Mouse (Mus musculus) liver, embryonic 13.5 days (tissue): Measurements from ENCODE around the gene Hspa4. TPM values are rescaled to one million over a fixed set of nuclear protein-coding genes. Genes with fewer than 3 reads are reported as not detected.

Experiments used
- ATAC-seq: fragments of 200-750 bp; cut with Nextera tagmentation; 2 replicates; pipeline ENCODE4 v1.8.0; 2017; ENCODE audit warnings: low read depth, mild to moderate bottlenecking, moderate number of reproducible peaks, moderate library complexity
- DNase-seq: peaks from one replicate; pipeline ENCODE4 v3.0.0; 2022
- H3K27ac ChIP-seq: fragments of 300-500 bp; sonication (generic); 2 replicates; pipeline ENCODE4 v1.5.1; 2015; ENCODE audit warnings: moderate library complexity, mild to moderate bottlenecking, inconsistent platforms
- H3K27me3 ChIP-seq: fragments of 300-500 bp; sonication (generic); 2 replicates; pipeline ENCODE4 v1.6.1; 2015; ENCODE audit warnings: mild to moderate bottlenecking, inconsistent platforms
- H3K36me3 ChIP-seq: fragments of 300-500 bp; sonication (generic); 2 replicates; pipeline ENCODE4 v1.6.1; 2015; ENCODE audit warnings: mild to moderate bottlenecking, inconsistent platforms
- H3K4me1 ChIP-seq: fragments of 300-500 bp; sonication (generic); replicated peaks from 2 replicates; pipeline ENCODE4 v1.6.1; 2015; ENCODE audit warnings: inconsistent platforms
- H3K4me2 ChIP-seq: fragments of 300-500 bp; sonication (generic); 2 replicates; pipeline ENCODE4 v1.6.1; 2015; ENCODE audit warnings: inconsistent platforms, mild to moderate bottlenecking, moderate library complexity
- H3K4me3 ChIP-seq: fragments of 300-500 bp; sonication (generic); replicated peaks from 2 replicates; pipeline ENCODE4 v1.5.1; 2015; ENCODE audit warnings: mild to moderate bottlenecking, inconsistent platforms
- H3K9ac ChIP-seq: fragments of 300-500 bp; sonication (generic); 2 replicates; pipeline ENCODE4 v1.6.1; 2015; ENCODE audit warnings: mild to moderate bottlenecking, inconsistent platforms
- H3K9me3 ChIP-seq: fragments of 300-500 bp; sonication (generic); replicated peaks from 2 replicates; pipeline ENCODE4 v1.6.1; 2016; ENCODE audit warnings: inconsistent platforms
- WGBS: fragments of 180-500 bp; shearing (Covaris S2); methylation state at CpG from one replicate; pipeline ENCODE4 v1.1.7; 2015; ENCODE audit not compliant: insufficient replicate concordance; 5-methylcytosine and 5-hydroxymethylcytosine counted together
- polyA plus RNA-seq: library from polyadenylated mRNA; unstranded; fragments of >200 nt; fragmentation: Nextera tagmentation; extraction: Ambion mirVana; gene quantifications from 2 replicates; pipeline ENCODE4 v1.2.1, GENCODE M21; 2015

Gene Hspa4
- polyA plus RNA-seq, 1 experiment from 2014 or later, result 67.8 TPM

GRCm38 (mm10) chr11:53252186-53253119, 47.8 kb downstream of the Hspa4 start:
- Histone ChIP-seq H3K27me3 (no peaks in the 10 kb centered on the region), H3K4me2 (no peak overlapping the region), H3K9me3 (no peaks in the 10 kb centered on the region), H3K9ac (no peak overlapping the region), H3K36me3 (no peaks in the 10 kb centered on the region), H3K4me1 (no peaks in the 10 kb centered on the region; the same call in 1 of the 2 replicates), H3K4me3 (no peak overlapping the region), H3K27ac (no peak overlapping the region)
- ATAC-seq (no peak), DNase-seq (no peak)
- 80% methylated on average over 12 of the region's 12 CpGs for WGBS

DNA sequence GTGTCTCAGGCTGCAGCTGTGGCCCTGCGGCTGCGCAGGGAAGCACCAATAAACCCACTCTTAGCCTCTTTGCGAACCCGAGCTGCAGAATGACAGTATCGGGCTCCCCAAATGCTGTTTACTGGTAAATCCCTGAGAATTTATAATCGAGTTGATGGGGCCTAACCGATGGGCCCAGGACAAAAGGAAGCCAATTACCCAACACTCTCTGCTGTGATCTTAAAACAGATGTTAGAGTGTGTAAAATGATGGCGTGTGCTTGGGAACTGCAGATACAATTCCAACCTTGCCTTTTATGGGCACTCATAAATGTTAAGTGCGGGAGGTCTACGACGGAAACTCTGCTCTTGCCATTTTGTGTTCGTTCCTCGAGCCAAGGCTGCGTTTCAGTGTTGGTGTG, 49.5 kb downstream of the Hspa4 start:
- WGBS, result 78% methylated on average over 14 of the region's 14 CpGs

GRCm38 (mm10) chr11:53249686-53250085, 50.6 kb downstream of the Hspa4 start:
- Histone ChIP-seq H3K4me2 (no peak overlapping the region), H3K9me3 (no peaks in the 10 kb centered on the region; the same call in 1 of the 2 replicates), H3K4me3 (no peak overlapping the region), H3K27ac (no peak overlapping the region), H3K27me3 (no peaks in the 10 kb centered on the region), H3K4me1 (no peaks in the 10 kb centered on the region), H3K36me3 (no peaks in the 10 kb centered on the region), H3K9ac (no peak overlapping the region)
- 84% methylated on average over 5 of the region's 5 CpGs for WGBS
- no peak for DNase-seq
- no peak for ATAC-seq

More for the DNA sequence above, 49.5 kb downstream of the Hspa4 start:
- H3K9me3 ChIP-seq, result no peaks in the 10 kb centered on the region
- no peaks in the 10 kb centered on the region for H3K27me3 ChIP-seq
- DNase-seq (no peak), ATAC-seq (no peak)
- H3K27ac ChIP-seq, result no peak overlapping the region
- no peak overlapping the region for H3K9ac ChIP-seq
- no peaks in the 10 kb centered on the region for H3K4me1 ChIP-seq
- no peak overlapping the region for H3K4me2 ChIP-seq
- H3K4me3 ChIP-seq, result no peak overlapping the region
- no peaks in the 10 kb centered on the region for H3K36me3 ChIP-seq

DNA sequence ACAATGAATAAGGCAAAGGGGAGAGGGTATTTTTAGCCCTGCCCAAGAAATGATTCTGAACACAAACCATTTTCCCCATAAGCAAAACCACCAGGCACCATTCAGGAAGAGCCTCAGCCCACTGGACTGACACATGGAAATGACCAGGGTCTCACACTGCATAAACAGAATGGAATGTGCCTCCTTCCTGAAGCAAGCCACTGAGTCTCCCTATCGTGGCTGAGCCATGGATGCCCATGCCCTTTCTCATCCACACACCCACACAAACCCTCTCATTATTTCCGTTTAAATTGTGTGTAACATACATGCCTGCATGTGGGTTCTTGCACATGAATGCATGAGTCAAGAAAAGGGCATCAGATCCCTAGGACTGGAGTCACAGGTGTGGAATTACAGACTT, 54.7 kb downstream of the Hspa4 start:
- Histone ChIP-seq H3K9me3 (no peaks in the 10 kb centered on the region; the same call in 1 of the 2 replicates), H3K4me3 (no peak overlapping the region), H3K27ac (no peak overlapping the region), H3K4me2 (no peak overlapping the region), H3K36me3 (no peaks in the 10 kb centered on the region), H3K4me1 (no peaks in the 10 kb centered on the region), H3K9ac (no peak overlapping the region), H3K27me3 (no peaks in the 10 kb centered on the region)
- 22% methylated on average over 2 of the region's 2 CpGs for WGBS
- no peak for DNase-seq
- no peak for ATAC-seq

DNA sequence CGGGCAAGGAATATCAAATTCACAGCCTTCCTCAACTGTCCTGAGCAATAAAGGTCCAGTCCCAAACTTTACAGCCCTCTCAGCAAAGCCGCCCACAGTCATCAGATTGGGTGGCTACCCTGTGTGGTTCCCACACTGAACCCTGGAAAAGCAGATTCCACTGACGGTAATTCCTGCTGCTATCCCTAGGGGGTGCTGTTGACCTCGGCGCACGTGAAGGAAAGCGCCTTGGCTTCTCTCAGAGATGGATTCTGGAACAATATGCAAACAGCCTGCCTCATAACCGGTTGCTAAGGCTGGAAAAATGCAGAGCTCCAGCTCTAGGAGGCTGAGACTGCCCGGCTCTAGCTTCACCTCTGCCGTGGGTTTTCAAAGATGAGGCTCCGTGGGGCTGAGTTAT, 57.1 kb downstream of the Hspa4 start:
- H3K27me3 ChIP-seq, result no peaks in the 10 kb centered on the region
- no peaks in the 10 kb centered on the region; the same call in 1 of the 2 replicates for H3K9me3 ChIP-seq
- no peak overlapping the region for H3K27ac ChIP-seq
- H3K36me3 ChIP-seq, result no peaks in the 10 kb centered on the region
- no peak overlapping the region for H3K9ac ChIP-seq
- no peak overlapping the region for H3K4me3 ChIP-seq
- no peaks in the 10 kb centered on the region for H3K4me1 ChIP-seq
- DNase-seq (no peak), ATAC-seq (no peak)
- 45% methylated on average over 11 of the region's 11 CpGs for WGBS
- H3K4me2 ChIP-seq, result no peak overlapping the region

- Histone ChIP-seq H3K27ac (no peak overlapping the region), H3K9ac (no peak overlapping the region), H3K4me1 (no peaks in the 10 kb centered on the region), H3K9me3 (no peaks in the 10 kb centered on the region), H3K4me2 (no peak overlapping the region), H3K27me3 (no peaks in the 10 kb centered on the region), H3K4me3 (no peak overlapping the region), H3K36me3 (no peaks in the 10 kb centered on the region)
- 59% methylated on average over 9 of the region's 9 CpGs for WGBS
- DNase-seq (no peak), ATAC-seq (no peak)
Observed at GRCm38 (mm10) chr11:53233590-53233989, 66.7 kb downstream of the Hspa4 start.

- Histone ChIP-seq H3K4me3 (no peak overlapping the region), H3K4me2 (no peak overlapping the region), H3K36me3 (no peaks in the 10 kb centered on the region), H3K27ac (no peak overlapping the region), H3K9ac (no peak overlapping the region), H3K4me1 (no peaks in the 10 kb centered on the region), H3K9me3 (no peaks in the 10 kb centered on the region), H3K27me3 (no peaks in the 10 kb centered on the region)
- no peak for DNase-seq
- 69% methylated on average over 5 of the region's 5 CpGs for WGBS
- no peak for ATAC-seq
Observed at GRCm38 (mm10) chr11:53231836-53232235, 68.4 kb downstream of the Hspa4 start.

- Histone ChIP-seq H3K36me3 (no peaks in the 10 kb centered on the region), H3K27ac (no peak overlapping the region), H3K9ac (no peak overlapping the region), H3K4me1 (no peaks in the 10 kb centered on the region), H3K4me3 (no peak overlapping the region), H3K27me3 (no peaks in the 10 kb centered on the region), H3K9me3 (no peaks in the 10 kb centered on the region), H3K4me2 (no peak overlapping the region)
- ATAC-seq (no peak), DNase-seq (no peak)
- 78% methylated on average over 3 of the region's 3 CpGs for WGBS
Observed at GRCm38 (mm10) chr11:53229011-53229410, 71.2 kb downstream of the Hspa4 start.

DNA sequence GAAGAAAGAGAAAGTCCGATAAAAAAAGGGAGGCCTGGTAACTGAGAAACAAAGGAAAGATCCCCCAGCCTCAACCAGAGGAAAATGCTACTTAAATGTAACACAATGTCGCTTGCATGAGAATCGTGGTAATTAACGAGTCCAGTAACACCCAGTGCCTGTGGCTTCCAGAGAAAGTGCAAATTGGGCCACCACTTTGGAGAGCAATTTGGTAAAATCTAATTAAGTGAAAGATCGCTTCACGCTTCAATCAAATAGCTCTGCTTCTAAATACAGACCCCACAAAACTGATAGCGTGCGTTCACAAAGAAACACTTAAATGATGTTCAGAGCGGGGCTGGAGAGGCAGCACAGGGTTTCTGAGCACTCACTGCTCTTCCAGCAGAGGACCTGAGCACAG, 89.4 kb downstream of the Hspa4 start:
- Histone ChIP-seq H3K27ac (no peak overlapping the region), H3K4me3 (no peak overlapping the region), H3K36me3 (no peaks in the 10 kb centered on the region), H3K9me3 (no peaks in the 10 kb centered on the region), H3K4me2 (no peak overlapping the region), H3K9ac (no peak overlapping the region), H3K27me3 (no peaks in the 10 kb centered on the region), H3K4me1 (no peaks in the 10 kb centered on the region)
- WGBS, result 63% methylated on average over 9 of the region's 9 CpGs
- ATAC-seq (no peak), DNase-seq (no peak)

Other genes starting within 250 kb of the Hspa4 start
- gene Zcchc10, start 24.2 kb upstream of the Hspa4 start, polyA plus RNA-seq, result 15.1 and 18.9 TPM in 2 replicates
- gene Aff4, start 50.4 kb upstream of the Hspa4 start, polyA plus RNA-seq, result 6.5 and 9.4 TPM in 2 replicates
- 11.3 and 13.8 TPM in 2 replicates for gene Leap2, start 122.7 kb upstream of the Hspa4 start, polyA plus RNA-seq
- 611 and 667 TPM in 2 replicates for gene Uqcrq, start 130.4 kb upstream of the Hspa4 start, polyA plus RNA-seq
- 0.12 and 0.28 TPM in 2 replicates for gene Gdf9, start 130.6 kb upstream of the Hspa4 start, polyA plus RNA-seq
- 0.07 TPM in 2 replicates for gene Gm10447, start 156.7 kb upstream of the Hspa4 start, polyA plus RNA-seq
- gene Shroom1, start 156.7 kb upstream of the Hspa4 start, polyA plus RNA-seq, result 1.5 and 1.6 TPM in 2 replicates
- gene Gm9837, start 170.0 kb upstream of the Hspa4 start, polyA plus RNA-seq, result not detected in 2 replicates
- gene Gm9945, start 179.7 kb upstream of the Hspa4 start, polyA plus RNA-seq, result 0.53 and 0.59 TPM in 2 replicates
- gene Sowaha, start 179.8 kb upstream of the Hspa4 start, polyA plus RNA-seq, result 11.0 and 13.2 TPM in 2 replicates
- gene Sept8, start 218.8 kb upstream of the Hspa4 start, polyA plus RNA-seq, result 21.9 and 26.6 TPM in 2 replicates